Mouse (Mus musculus): ENCODE measurements around the gene Fezf1.

The Fezf1 gene

GRCm38 (mm10) chr6:23247512-23248312 lies 450 bp downstream of the Fezf1 start:
- no peak for DNase-seq (ENCODE audit: low read depth)

- no peak for DNase-seq (ENCODE audit: low read depth)
These were observed 1.2 kb downstream of the Fezf1 start for GRCm38 (mm10) chr6:23246790-23247511.

- DNase-seq (ENCODE audit: low read depth), result no peak
These were observed 1.9 kb downstream of the Fezf1 start for GRCm38 (mm10) chr6:23246061-23246789.

GRCm38 (mm10) chr6:23245545-23246011 lies 2.6 kb downstream of the Fezf1 start:
- no peak for DNase-seq (ENCODE audit: low read depth)

GRCm38 (mm10) chr6:23245121-23245520 lies 3.0 kb downstream of the Fezf1 start:
- no peak for DNase-seq (ENCODE audit: low read depth)

- DNase-seq (ENCODE audit: low read depth), result peak; percentile 14
These were observed 4.1 kb downstream of the Fezf1 start for GRCm38 (mm10) chr6:23243821-23244760.

- no peak for DNase-seq (ENCODE audit: low read depth)
These were observed 36.7 kb downstream of the Fezf1 start for GRCm38 (mm10) chr6:23211499-23211898.

- DNase-seq (ENCODE audit: low read depth), result no peak
These were observed 40.4 kb downstream of the Fezf1 start for GRCm38 (mm10) chr6:23207791-23208190.

- no peak for DNase-seq (ENCODE audit: low read depth)
These were observed 45.5 kb downstream of the Fezf1 start for GRCm38 (mm10) chr6:23202630-23203029.
